Mouse (Mus musculus): ENCODE measurements around the gene Olfr801.

The Olfr801 gene

GRCm38 (mm10) chr10:129673765-129674164, at the start of gene Olfr801:
Olfr801 (minus strand) TSS chr10:129673865.
- no peak for DNase-seq (ENCODE audit: extremely low read depth, low read depth)

DNA sequence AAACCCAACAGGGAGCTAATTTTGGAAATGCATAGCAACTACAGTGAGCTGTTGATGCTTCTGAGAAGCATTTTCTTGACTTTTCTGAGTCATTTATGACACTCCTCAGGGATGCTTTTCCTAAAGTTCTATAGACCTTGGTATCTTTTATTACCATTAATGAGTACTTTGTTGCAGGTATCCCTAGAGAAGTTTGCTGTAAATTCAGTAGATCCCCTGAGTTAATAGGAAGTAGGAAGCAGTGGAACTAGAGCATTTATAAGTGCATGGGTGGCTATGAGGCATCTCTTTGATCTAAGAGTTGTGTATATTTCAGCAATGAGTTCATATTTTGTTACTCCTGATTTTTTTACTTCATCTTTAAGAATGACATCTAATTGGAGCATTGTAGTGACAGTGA, 29.2 kb upstream of the Olfr801 start, which contains the start of gene Olfr804:
Olfr804 (plus strand) TSS at position 301 of the 400 bp plus-strand sequence.
- DNase-seq (ENCODE audit: extremely low read depth, low read depth), result no peak

GRCm38 (mm10) chr10:129694186-129694585, 20.5 kb upstream of the Olfr801 start, which contains the start of gene Olfr803:
Olfr803 (minus strand) TSS chr10:129694286.
- no peak for DNase-seq (ENCODE audit: extremely low read depth, low read depth)

- DNase-seq (ENCODE audit: extremely low read depth, low read depth), result no peak
Measured at GRCm38 (mm10) chr10:129688069-129688468, 14.4 kb upstream of the Olfr801 start, which contains the start of gene Olfr802. Olfr802 (minus strand) TSS chr10:129688169.

DNA sequence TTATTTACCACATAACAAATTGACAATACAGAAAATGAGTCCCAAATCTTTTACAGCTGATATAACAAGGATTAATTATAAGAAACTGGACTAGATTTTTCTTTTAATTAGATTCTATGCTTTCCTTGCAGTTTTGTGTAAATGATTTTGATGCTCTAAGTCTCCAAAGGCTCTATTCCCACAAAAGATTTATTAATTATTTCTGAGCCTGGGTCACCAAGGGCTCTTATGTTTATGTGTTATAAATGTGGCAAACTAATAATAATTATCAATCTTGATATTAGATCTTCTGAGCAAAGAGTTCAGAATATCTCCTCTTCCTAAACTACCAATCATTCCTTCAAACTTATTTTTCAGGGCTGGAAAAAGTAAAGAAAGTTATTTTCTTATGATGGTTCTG, 16.3 kb downstream of the Olfr801 start, which contains the start of gene Olfr800:
Olfr800 (plus strand) TSS at position 301 of the 400 bp plus-strand sequence.
- no peak for DNase-seq (ENCODE audit: extremely low read depth, low read depth)

- no peak for DNase-seq (ENCODE audit: extremely low read depth, low read depth)
Measured at GRCm38 (mm10) chr10:129651763-129652162, 21.9 kb downstream of the Olfr801 start.

GRCm38 (mm10) chr10:129637184-129637583, 36.5 kb downstream of the Olfr801 start, which contains the start of gene Olfr799:
Olfr799 (plus strand) TSS chr10:129637484.
- DNase-seq (ENCODE audit: extremely low read depth, low read depth), result no peak

GRCm38 (mm10) chr10:129627834-129628233, 45.8 kb downstream of the Olfr801 start, which contains the start of gene Olfr798:
Olfr798 (minus strand) TSS chr10:129627934.
- no peak for DNase-seq (ENCODE audit: extremely low read depth, low read depth)

DNA sequence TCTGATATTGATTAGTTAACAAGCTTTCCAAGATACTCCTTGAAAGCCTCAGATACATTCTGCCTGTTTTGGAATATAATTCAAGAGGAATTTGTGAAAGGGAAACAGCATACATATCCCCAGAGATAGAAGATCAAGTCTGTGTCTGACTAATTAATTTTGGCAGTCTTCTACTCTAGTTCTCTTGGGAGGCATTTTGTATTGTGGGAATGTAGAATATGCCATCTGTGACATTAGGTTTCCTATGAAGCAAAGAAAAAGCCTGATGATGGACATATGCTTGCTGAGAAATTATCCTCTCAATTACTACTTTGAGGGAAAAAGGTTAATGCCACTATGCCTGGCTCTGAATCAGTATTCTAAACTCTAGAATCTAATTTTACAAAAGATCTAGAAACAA, 50.4 kb downstream of the Olfr801 start:
- DNase-seq (ENCODE audit: extremely low read depth, low read depth), result no peak

DNA sequence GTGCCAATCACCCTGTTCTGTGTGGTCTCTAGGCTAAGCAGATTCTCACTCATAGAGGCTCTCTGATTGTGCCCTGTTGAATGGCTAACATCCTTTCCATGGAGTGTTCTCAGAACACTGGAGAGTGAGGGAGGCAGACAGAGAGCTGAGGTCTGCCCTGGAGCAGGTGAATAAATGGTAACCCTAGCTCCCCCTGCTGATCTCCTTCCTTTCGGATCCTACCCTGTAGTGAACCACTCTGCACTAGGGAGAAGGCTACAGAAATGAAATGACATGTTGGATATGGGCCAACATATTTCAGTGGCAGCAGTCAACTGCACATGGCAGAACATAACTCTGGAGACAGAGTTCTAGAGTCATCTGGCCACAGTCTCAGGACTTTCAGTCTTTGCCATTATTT, 51.9 kb downstream of the Olfr801 start:
- no peak for DNase-seq (ENCODE audit: extremely low read depth, low read depth)
